Mouse (Mus musculus) hindbrain, postnatal 0 days (tissue): Measurements from ENCODE around the gene Sugct. TPM values are rescaled to one million over a fixed set of nuclear protein-coding genes. Genes with fewer than 3 reads are reported as not detected.
"Not testable (repeated sequence)": the region's sequence is repeated elsewhere in the genome, so short reads cannot be mapped to it uniquely, and the experiment has no call there.

Experiments
- ATAC-seq: fragments of 200-750 bp; cut with Nextera tagmentation; 2 replicates; pipeline ENCODE4 v1.8.0; 2017; ENCODE audit warnings: mild to moderate bottlenecking, moderate TSS enrichment, moderate library complexity
- DNase-seq: peaks from one replicate; pipeline ENCODE4 v3.0.0-alpha.2; 2015; ENCODE audit warnings: low spot score
- H3K27ac ChIP-seq: fragments of 300-500 bp; sonication (generic); 2 replicates; pipeline ENCODE4 v1.5.1; 2014; ENCODE audit warnings: mild to moderate bottlenecking
- H3K27me3 ChIP-seq: fragments of 300-500 bp; sonication (generic); 2 replicates; pipeline ENCODE4 v1.6.1; 2014; ENCODE audit warnings: low read length, mixed read lengths; ENCODE audit not compliant: insufficient read depth
- H3K36me3 ChIP-seq: fragments of 300-500 bp; sonication (generic); 2 replicates; pipeline ENCODE4 v1.6.1; 2014; ENCODE audit warnings: low read length, mixed read lengths; ENCODE audit not compliant: insufficient read depth
- H3K4me1 ChIP-seq: fragments of 300-500 bp; sonication (generic); 2 replicates; pipeline ENCODE4 v1.6.1; 2014; ENCODE audit warnings: antibody characterized with exemption, low read length, mixed read lengths; ENCODE audit not compliant: insufficient read depth
- H3K4me2 ChIP-seq: fragments of 300-500 bp; sonication (generic); 2 replicates; pipeline ENCODE4 v1.6.1; 2014; ENCODE audit warnings: low read depth, mild to moderate bottlenecking, low read length, moderate library complexity, mixed read lengths
- H3K4me3 ChIP-seq: fragments of 300-500 bp; sonication (generic); 2 replicates; pipeline ENCODE4 v1.5.1; 2014; ENCODE audit warnings: low read length
- H3K9ac ChIP-seq: fragments of 300-500 bp; sonication (generic); replicated peaks from 2 replicates; pipeline ENCODE4 v1.6.1; 2014; ENCODE audit warnings: mild to moderate bottlenecking, low read length, moderate library complexity, mixed read lengths
- H3K9me3 ChIP-seq: fragments of 300-500 bp; sonication (generic); 2 replicates; pipeline ENCODE4 v1.6.1; 2016; ENCODE audit warnings: low read length, mixed read lengths
- CTCF ChIP-seq: IDR thresholded peaks from 2 replicates; pipeline ENCODE4 v1.5.1; 2016; ENCODE audit warnings: antibody characterized with exemption, control low read depth, low read depth
- WGBS: fragments of 180-500 bp; shearing (Covaris S2); extraction: QIAGEN DNeasy Blood & Tissue Kit; methylation state at CpG from one replicate; pipeline ENCODE4 v1.1.7; 2014; 5-methylcytosine and 5-hydroxymethylcytosine counted together
- polyA plus RNA-seq: library from polyadenylated mRNA; unstranded; fragments of >200 nt; fragmentation: Nextera tagmentation; extraction: Ambion mirVana; gene quantifications from 2 replicates; pipeline ENCODE4 v1.2.1, GENCODE M21; 2015
- total RNA-seq: library from RNA; depleted of rRNA; stranded (reverse); fragments of >200 nt; gene quantifications from 2 replicates; pipeline ENCODE4 v1.2.3, GENCODE M21; 2014

Gene Sugct
- total and polyA plus RNA-seq, 2 experiments from 2014 or later = 1.8 to 4.4 TPM

DNA sequence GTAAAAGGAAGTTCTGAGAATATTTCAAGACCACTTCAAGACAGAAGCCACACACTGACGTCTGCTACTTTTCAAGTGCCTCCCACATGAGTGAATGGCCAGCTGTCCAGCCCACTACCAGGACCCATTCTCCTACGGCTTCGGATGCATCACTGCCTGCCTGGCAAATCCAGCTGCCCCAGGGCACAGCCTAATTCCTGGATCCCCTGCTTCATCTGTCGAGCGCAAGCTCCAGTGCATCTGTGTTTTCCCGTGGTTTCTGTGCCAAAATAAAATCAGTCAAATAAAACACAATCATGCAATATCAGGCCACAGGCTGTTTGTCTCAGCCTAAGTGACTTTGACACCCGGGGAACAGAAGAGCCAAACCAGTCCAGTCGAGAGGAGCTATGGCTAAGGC is 863.5 kb downstream of the Sugct start:
- 62% methylated on average over 8 of the region's 8 CpGs for WGBS
- H3K4me3 ChIP-seq = no peak overlapping the region
- H3K27me3 ChIP-seq = no peaks in the 10 kb centered on the region
- no peaks in the 10 kb centered on the region for H3K36me3 ChIP-seq
- no peaks in the 10 kb centered on the region for H3K9me3 ChIP-seq
- peak; percentile 62; the same call in 1 of the 2 replicates for ATAC-seq
- H3K27ac ChIP-seq = no peak overlapping the region
- H3K4me1 ChIP-seq = no peaks in the 10 kb centered on the region
- TF ChIP-seq CTCF = no peak
- peak; percentile 8 for DNase-seq
- no peak overlapping the region for H3K9ac ChIP-seq
- no peak overlapping the region for H3K4me2 ChIP-seq

DNA sequence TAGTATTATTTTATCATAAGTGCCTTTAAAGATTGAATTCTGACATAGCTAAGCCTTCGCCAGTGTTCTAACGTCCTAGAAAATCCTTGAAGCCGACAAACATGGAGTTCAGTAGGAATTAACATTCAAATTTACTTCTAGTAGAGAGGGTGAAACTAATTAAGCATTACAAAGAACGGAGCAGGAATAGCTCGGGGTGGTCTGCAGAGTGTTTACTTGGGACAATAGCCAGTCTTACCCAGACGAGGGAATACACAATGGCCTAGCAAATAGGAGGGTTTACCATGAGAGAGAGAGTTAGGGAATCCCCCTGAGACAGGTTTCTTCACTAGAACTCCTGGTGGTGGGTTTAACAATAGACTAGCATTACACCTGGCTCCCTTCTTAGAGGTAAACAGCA is 865.1 kb downstream of the Sugct start:
- H3K4me3 ChIP-seq, H3K4me1 ChIP-seq, H3K27me3 ChIP-seq, H3K4me2 ChIP-seq, H3K36me3 ChIP-seq, H3K9ac ChIP-seq, H3K27ac ChIP-seq, DNase-seq, H3K9me3 ChIP-seq, ATAC-seq: not testable (repeated sequence)
- WGBS = 26% methylated on average over 6 of the region's 6 CpGs

DNA sequence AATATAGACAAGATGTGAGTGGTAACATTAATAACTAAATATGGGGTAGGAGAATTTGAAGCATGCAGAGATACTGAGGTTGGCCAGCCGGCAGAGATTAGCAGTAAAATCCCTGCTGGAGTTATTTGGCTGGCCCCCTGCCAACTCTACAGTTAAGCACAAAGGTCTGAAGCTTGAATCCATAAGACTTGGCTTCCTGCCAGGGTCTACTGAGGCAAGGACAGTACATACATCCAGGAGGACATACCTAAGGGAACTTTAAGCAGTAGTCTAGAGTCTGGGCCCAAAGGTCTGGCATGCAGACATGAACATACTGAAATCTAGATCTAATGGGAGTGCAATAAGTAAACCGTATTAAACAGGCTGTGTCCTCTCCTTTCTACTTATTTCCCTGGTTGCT is 865.8 kb downstream of the Sugct start:
- H3K27me3 ChIP-seq = no peaks in the 10 kb centered on the region
- no peaks in the 10 kb centered on the region for H3K36me3 ChIP-seq
- H3K27ac ChIP-seq = no peak overlapping the region
- WGBS = 52% methylated on average over 2 of the region's 2 CpGs
- no peak overlapping the region for H3K4me2 ChIP-seq
- H3K4me1 ChIP-seq = no peaks in the 10 kb centered on the region
- TF ChIP-seq CTCF = no peak
- no peaks in the 10 kb centered on the region for H3K9me3 ChIP-seq
- no peak overlapping the region for H3K4me3 ChIP-seq
- H3K9ac ChIP-seq = no peak overlapping the region
- no peak for ATAC-seq
- DNase-seq = peak; percentile 7

DNA sequence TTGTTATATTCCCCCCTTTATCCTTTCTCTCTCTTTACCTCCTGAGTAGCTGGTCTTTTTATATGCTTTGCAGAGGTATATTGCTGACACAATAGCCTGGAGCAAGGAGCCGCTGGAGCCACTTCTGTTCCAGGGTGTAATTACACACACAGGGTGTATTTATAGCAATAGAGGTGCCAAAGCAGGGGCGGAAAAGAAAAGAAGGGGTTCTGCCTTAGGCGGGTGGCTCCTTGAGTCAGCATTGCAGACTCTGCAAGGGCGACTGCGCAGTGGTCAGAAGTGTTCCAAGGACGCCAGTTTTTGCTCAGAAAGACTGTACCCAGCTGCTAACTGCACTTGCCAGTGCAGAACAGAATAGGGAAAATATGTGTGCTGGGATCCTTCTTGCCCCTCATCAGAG is 869.7 kb downstream of the Sugct start:
- H3K4me2 ChIP-seq = no peak overlapping the region
- WGBS = 89% methylated on average over 6 of the region's 6 CpGs
- H3K36me3 ChIP-seq = no peaks in the 10 kb centered on the region
- no peak overlapping the region for H3K4me3 ChIP-seq
- H3K9me3 ChIP-seq = no peaks in the 10 kb centered on the region
- H3K27ac ChIP-seq = no peak overlapping the region
- TF ChIP-seq CTCF = no peak
- no peak overlapping the region for H3K9ac ChIP-seq
- no peaks in the 10 kb centered on the region for H3K27me3 ChIP-seq
- no peaks in the 10 kb centered on the region for H3K4me1 ChIP-seq
- ATAC-seq = no peak
- DNase-seq = no peak

DNA sequence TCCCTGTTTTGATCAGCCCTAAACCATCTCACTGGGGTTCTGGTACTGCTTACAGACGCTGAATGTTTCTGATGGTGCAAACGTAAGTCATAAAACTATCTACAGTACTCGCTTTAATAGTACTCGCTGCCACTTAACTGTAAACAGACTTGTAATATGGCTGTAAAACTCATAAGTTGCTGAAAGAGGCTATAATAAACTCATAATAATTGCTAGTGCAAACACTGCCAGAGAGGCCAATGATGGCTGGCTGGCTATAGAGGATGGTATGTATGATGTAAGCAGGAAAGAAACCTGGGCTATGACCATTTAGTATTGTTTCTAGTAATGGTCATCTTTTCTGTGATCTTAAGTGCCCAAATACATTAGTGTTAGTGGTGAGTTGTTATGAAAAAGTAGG is 873.6 kb downstream of the Sugct start:
- no peak overlapping the region for H3K4me2 ChIP-seq

DNA sequence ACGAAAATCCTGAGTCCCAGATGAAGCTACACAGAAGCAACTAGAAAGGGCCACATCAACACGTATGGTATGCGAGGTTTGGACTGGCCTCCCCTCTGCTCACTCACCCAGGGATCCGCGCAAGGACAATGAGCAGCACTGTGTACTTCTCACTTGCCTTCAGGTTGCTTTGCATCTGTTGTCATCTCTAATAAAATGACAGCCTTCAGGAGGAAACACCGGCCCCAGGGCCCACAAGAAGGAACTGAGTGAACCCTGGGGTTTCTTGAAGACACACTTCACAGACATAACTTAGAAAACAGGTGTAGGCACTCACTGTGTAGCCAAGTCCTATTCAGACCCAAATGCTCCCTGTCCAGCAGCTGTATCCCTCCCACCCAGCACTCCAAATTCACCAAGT is 877.9 kb downstream of the Sugct start:
- Histone ChIP-seq H3K9me3 (no peaks in the 10 kb centered on the region), H3K9ac (no peak overlapping the region), H3K4me3 (no peak overlapping the region), H3K4me1 (no peaks in the 10 kb centered on the region), H3K36me3 (no peaks in the 10 kb centered on the region), H3K27ac (no peak overlapping the region), H3K4me2 (no peak overlapping the region), H3K27me3 (no peaks in the 10 kb centered on the region)
- no peak for TF ChIP-seq CTCF
- no peak for DNase-seq
- 76% methylated on average over 6 of the region's 6 CpGs for WGBS
- no peak for ATAC-seq

More for the DNA sequence above, 873.6 kb downstream of the Sugct start:
- H3K4me3 ChIP-seq = no peak overlapping the region
- 90% methylated on average over 4 of the region's 4 CpGs for WGBS
- H3K27me3 ChIP-seq = no peaks in the 10 kb centered on the region
- no peak for TF ChIP-seq CTCF
- no peak overlapping the region for H3K27ac ChIP-seq
- no peaks in the 10 kb centered on the region for H3K36me3 ChIP-seq
- H3K9me3 ChIP-seq = no peaks in the 10 kb centered on the region
- no peaks in the 10 kb centered on the region for H3K4me1 ChIP-seq
- no peak overlapping the region for H3K9ac ChIP-seq
- DNase-seq (no peak), ATAC-seq (no peak)

DNA sequence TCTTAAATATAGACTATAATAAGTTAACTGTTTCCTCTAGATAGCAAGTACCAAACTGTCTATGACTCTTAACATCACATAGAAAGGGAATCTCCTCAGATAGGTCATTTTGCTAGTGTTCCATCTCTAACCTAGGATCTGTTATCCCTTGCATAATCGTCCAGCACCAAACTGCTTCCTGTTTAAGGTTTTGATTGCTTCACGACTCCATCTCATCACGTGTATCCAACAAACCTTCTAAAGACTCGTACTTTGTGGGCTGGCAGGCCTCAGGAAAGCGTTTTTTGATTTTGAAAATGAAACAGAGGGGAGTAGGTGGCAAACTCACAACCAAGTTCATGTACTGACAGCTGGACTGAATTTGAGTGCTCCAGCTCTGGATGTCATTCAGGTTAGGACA is 878.6 kb downstream of the Sugct start:
- ATAC-seq (no peak), DNase-seq (no peak)
- Histone ChIP-seq H3K9ac (no peak overlapping the region), H3K4me1 (no peaks in the 10 kb centered on the region), H3K9me3 (no peaks in the 10 kb centered on the region), H3K4me2 (no peak overlapping the region), H3K27ac (no peak overlapping the region), H3K27me3 (no peaks in the 10 kb centered on the region), H3K36me3 (no peaks in the 10 kb centered on the region), H3K4me3 (no peak overlapping the region)
- no peak for TF ChIP-seq CTCF
- 86% methylated on average over 5 of the region's 5 CpGs for WGBS
